Mouse (Mus musculus): ENCODE results near the gene Olfr658. TPM values are rescaled to one million over a fixed set of nuclear protein-coding genes. Genes with fewer than 3 reads are reported as not detected.

Gene Olfr658
- not detected for total RNA-seq (2023)

GRCm38 (mm10) chr7:104646841-104647482, at the start of gene Olfr658:
Gene Olfr658, minus strand, starts transcription at chr7:104647305.

GRCm38 (mm10) chr7:104686201-104686600, 39.1 kb upstream of the Olfr658 start, which contains the start of gene Olfr661:
Gene Olfr661, plus strand, starts transcription at chr7:104686501.

GRCm38 (mm10) chr7:104666453-104666852, 19.3 kb upstream of the Olfr658 start, which contains the start of gene Olfr659:
Gene Olfr659, plus strand, starts transcription at chr7:104666753.

DNA sequence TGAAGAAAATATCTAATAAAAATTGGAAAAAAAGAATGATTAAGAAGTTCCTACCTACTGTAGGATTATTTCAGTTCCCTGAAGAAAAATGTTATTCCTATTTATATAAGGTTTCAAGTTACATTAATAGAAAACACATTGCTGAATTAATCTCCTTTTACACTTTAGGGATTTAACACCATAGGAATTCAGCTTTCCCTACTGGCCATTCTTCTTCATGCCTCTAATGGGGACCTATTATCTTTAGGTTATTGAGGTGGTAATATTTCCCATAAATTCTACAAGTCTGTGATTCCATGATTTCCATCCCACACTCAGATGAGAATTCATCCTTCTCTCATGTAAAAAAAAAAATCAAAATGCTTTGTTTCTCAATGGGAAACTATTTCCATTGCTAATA, 22.6 kb downstream of the Olfr658 start, which contains the start of gene Olfr657:
Gene Olfr657, plus strand, starts transcription at position 301 of the 400 bp plus-strand sequence.

DNA sequence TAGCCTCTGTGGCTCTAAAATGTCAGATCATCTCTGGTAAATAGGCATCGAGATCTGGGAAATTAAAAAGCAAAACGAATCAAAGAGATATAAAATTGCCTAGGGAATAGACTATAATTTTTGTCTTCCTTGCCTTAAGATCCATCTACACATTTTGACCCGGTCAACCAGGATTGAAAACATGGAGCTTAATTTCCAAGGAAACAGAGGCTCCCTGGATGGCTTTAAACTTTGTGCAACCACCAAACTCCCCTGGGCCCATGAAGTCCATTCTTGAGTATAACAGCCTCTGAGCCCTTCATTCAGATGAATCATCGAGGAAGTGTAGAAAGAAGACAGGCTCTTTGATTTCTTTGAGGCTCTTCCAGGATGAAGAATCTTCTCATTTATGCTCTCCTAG, 33.5 kb downstream of the Olfr658 start, which contains the start of gene Olfr656:
Gene Olfr656, plus strand, starts transcription at position 301 of the 400 bp plus-strand sequence.

DNA sequence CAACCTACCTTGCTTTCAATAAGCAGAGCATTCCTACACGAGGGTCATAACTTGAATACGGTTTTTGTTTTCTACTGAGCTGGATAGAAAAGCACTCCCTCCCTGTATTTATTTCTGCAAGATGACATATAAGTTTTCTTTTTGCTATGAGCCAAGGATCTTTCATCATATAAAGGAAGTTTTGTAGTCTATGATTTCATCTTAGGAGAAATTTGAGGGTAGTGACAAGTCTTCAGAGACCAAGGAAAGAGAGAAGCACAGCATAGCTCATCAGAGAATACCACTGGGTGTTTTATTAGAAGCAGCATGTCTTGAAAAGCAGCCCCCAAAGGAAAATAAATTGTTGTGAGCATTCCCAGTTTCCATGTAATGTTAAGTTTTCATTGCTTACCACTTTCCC, 45.4 kb downstream of the Olfr658 start, which contains the start of gene Olfr655:
Gene Olfr655, minus strand, starts transcription at position 101 of the 400 bp plus-strand sequence.

Other genes starting within 250 kb of the Olfr658 start
- 1 to 10 TPM; 3.1 to 4.3 TPM for gene Trim30c, start 246.5 kb downstream of the Olfr658 start, total RNA-seq (2023)
- 10 to 100 TPM; 66.0 to 74.1 TPM for gene Trim30a, start 182.1 kb downstream of the Olfr658 start, total RNA-seq (2023)
- 10 to 100 TPM in 1 of 2 experiments, 1 to 10 TPM in 1; 8.6 to 10.6 TPM for gene Trim30d, start 139.5 kb downstream of the Olfr658 start, total RNA-seq (2023)
- gene Olfr651, start 97.2 kb downstream of the Olfr658 start, total RNA-seq (2023): not detected
- gene Olfr652, start 86.4 kb downstream of the Olfr658 start, total RNA-seq (2023): not detected
- gene Olfr653, start 70.0 kb downstream of the Olfr658 start, total RNA-seq (2023): not detected
- not detected for gene Olfr654, start 60.3 kb downstream of the Olfr658 start, total RNA-seq (2023)
- gene Olfr655, start 45.5 kb downstream of the Olfr658 start, total RNA-seq (2023): under 1 TPM in 1 of 2 experiments, not detected in 1; 0.44 TPM
- gene Olfr656, start 33.4 kb downstream of the Olfr658 start, total RNA-seq (2023): not detected
- gene Olfr657, start 22.5 kb downstream of the Olfr658 start, total RNA-seq (2023): not detected
- not detected for gene Olfr659, start 19.4 kb upstream of the Olfr658 start, total RNA-seq (2023)
- gene Olfr661, start 39.2 kb upstream of the Olfr658 start, total RNA-seq (2023): not detected
- gene Usp17le, start 130.2 kb upstream of the Olfr658 start, total RNA-seq (2023): not detected
- gene Usp17lb, start 195.3 kb upstream of the Olfr658 start, total RNA-seq (2023): not detected
- gene Usp17la, start 209.7 kb upstream of the Olfr658 start, total RNA-seq (2023): not detected
- gene Olfr665, start 230.7 kb upstream of the Olfr658 start, total RNA-seq (2023): not detected
- not detected for gene Olfr666, start 248.6 kb upstream of the Olfr658 start, total RNA-seq (2023)